Mouse (Mus musculus) heart, postnatal 36 days (tissue): ENCODE results near the gene Yaf2. TPM values are rescaled to one million over a fixed set of nuclear protein-coding genes. Genes with fewer than 3 reads are reported as not detected.

Source experiments
- DNase-seq, 2 experiments: peaks; one replicate each; pipeline ENCODE4 v3.0.0; 2021 to 2022
- intact Hi-C: fragments of 180-260 bp; cut with DNase I; formaldehyde crosslinking; loops from one replicate; pipeline ENCODE4 v1.15.1; 2025
- total RNA-seq, 2 experiments: library from RNA; stranded (reverse); gene quantifications; 2 replicates each; pipeline ENCODE4 v1.2.3; 2021

The Yaf2 gene
- total RNA-seq, 2 experiments from 2014 or later = 22.0 to 22.1 TPM

DNA sequence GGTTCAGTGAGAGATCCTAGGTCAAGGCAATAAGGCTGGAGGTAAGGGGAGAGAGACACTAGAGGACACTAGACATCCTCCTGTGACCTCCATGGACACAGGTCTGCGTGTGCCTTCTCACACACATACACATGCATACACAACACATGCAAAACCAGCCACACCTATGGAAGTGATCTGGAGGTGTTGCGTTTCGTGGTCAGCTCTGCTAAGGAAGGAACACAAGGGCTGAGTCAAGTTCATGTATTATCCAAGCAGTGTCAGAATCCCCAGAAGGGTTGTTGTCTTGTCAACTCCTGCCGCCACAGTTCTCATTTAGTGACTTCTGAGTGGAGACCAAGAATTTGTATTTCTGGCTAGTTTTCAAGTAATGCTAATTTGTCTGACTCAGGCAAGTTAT, 48.4 kb downstream of the Yaf2 start:
- no peak for DNase-seq
- intact Hi-C loops = no loop called here

GRCm38 (mm10) chr15:93287628-93288027, 49.1 kb downstream of the Yaf2 start:
- no peak for DNase-seq
- intact Hi-C loops = no loop called here

GRCm38 (mm10) chr15:93285244-93285643, 51.5 kb downstream of the Yaf2 start:
- DNase-seq = peak in 1 of 2 experiments; percentile 13
- intact Hi-C loops = no loop called here

DNA sequence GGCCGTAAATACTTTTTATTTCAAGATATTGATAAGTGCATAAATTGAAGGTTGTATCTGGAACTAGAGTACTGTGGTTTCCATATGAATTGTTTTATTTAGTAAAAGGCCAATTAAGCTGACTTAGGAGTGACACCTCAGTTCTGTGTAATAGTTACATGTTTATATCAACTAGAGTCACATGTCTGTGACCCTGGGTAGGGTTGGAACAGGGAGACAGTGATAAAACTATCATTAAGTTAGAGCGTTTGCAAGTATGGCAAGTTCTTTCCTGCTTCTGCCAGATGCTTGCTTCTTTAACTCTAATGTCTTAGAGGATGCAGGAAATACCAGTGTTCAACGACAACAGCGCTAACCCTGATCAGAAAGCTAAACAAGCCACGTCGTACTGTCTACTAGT, 52.4 kb downstream of the Yaf2 start:
- intact Hi-C loops = no loop called here
- DNase-seq = no peak

DNA sequence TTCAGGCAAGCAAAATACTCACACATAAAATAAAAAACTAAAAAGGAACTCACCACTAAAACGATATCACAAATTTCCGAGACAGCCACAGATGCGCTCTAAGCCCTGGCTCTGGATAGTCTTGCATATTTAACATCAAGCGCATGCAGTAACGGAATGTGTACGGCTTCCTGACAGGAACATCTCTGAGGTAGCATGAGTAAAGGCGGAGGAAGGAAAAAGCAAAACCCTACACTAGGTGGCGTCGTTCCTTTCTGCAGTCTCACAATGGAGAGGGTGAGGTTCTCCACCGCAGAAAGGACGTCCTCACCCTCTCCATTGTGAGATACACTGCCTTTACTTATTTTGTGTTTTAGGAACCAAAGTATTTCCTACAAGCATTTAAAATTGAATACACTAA, 53.4 kb downstream of the Yaf2 start:
- intact Hi-C loops = no loop called here
- DNase-seq = peak in 1 of 2 experiments; percentile 17

GRCm38 (mm10) chr15:93276276-93276675, 60.5 kb downstream of the Yaf2 start:
- DNase-seq = peak; percentile 11 to 28
- intact Hi-C loops = no loop called here

GRCm38 (mm10) chr15:93275623-93276022, 61.1 kb downstream of the Yaf2 start:
- intact Hi-C loops = loop anchor here (1.0 to 2.0 kb wide), 2 partner anchors 61 to 123 kb away; partner anchors contain the start of genes Pphln1, Yaf2 and Zcrb1

GRCm38 (mm10) chr15:93274679-93275583, 61.8 kb downstream of the Yaf2 start, which contains the start of gene Gxylt1:
Gene Gxylt1 (minus strand): TSS chr15:93275179.
- intact Hi-C loops = loop anchor here (1.0 to 2.0 kb wide), 2 partner anchors 61 to 124 kb away; partner anchors contain the start of genes Pphln1, Yaf2 and Zcrb1
- peak; percentile 100 for DNase-seq

More at GRCm38 (mm10) chr15:93275623-93276022, 61.1 kb downstream of the Yaf2 start:
- no peak for DNase-seq

GRCm38 (mm10) chr15:93273788-93274678, 62.7 kb downstream of the Yaf2 start:
- intact Hi-C loops = loop anchor here (2.0 kb wide), 1 partner anchor 125 kb away; the partner anchor contains the start of genes Pphln1 and Zcrb1
- DNase-seq = no peak

DNA sequence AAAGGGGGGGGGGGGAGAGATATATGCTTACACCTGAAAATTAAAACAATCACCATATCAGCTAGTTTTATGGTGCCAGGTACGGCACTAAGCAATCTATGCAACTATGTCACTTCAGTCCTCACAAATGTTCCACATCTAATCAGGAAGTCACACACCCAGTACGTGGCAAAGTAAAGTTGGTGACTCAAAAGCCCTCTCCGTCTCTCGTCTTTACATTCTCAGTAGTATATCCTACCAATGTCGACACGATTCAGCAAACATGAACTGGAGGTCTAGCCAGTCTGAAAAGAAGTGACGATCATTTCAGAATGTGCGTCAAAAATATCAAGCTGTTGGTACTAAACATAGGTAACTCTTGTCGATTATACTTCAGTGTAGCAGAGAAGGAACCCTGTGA, 63.8 kb downstream of the Yaf2 start:
- intact Hi-C loops = no loop called here
- DNase-seq = no peak

GRCm38 (mm10) chr15:93270289-93270855, 66.4 kb downstream of the Yaf2 start:
- no peak for DNase-seq
- intact Hi-C loops = no loop called here

DNA sequence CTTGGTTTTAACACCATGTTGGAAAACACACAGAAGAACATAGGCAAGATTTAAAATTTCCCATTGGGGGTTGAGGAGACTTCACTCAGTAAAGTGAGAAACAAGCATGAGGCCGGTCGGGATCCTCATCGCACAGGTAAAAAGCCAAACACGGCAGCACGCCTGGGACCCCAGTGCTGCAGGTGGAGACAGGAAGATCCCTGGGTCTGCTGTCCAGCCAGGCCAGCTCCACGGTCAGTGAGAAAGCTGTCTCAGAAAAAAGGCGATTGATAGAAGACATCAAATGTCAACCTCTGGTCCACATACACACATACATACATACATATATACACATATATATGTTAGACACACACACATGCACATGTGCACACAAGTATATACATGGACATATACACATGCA, 67.2 kb downstream of the Yaf2 start:
- intact Hi-C loops = no loop called here
- DNase-seq = no peak

GRCm38 (mm10) chr15:93268001-93268400, 68.7 kb downstream of the Yaf2 start:
- DNase-seq = no peak
- intact Hi-C loops = no loop called here

DNA sequence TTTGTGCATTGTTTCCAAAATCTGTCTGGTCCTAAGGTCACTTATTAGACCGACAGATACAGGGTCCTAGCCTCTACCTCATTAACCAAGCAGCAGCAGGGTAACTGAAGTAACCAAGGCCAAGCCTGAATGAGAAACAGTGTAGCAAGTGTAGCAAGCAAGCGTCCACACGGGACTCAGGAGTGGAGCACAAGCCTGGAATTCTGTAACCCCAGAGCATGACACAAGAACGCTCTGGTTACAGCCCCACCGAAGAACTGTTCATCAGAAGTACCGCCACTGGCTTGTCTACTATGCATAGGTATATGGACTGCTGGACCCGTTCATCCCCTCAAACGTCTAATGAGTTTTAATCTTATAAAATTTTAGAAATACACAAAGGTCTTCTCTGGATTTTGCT, 69.3 kb downstream of the Yaf2 start:
- intact Hi-C loops = no loop called here
- no peak for DNase-seq

- intact Hi-C loops = no loop called here
- DNase-seq = no peak
Measured at GRCm38 (mm10) chr15:93266361-93266760, 70.4 kb downstream of the Yaf2 start.

DNA sequence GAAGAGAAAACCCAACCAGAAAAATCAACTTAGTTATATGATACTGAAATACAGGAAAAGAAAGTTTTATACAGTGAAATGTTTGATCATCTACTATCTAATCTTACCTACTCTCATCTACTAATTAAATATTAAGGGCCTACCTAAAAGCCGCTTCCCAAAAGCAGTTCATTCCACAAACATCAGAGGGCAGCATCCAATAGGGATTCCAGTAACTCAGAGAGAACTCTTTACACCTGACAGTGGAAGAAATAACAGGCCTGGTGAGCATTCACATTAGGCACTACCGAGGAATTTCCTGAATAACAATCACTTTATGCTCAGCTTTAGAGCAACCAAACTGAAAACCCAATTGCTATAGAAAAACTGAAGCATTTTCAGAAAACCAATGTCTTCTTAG, 71.0 kb downstream of the Yaf2 start:
- intact Hi-C loops = loop anchor here (1.0 to 2.0 kb wide), 2 partner anchors 173 to 311 kb away; no protein-coding TSS in a partner anchor
- peak; percentile 61 to 72 for DNase-seq

DNA sequence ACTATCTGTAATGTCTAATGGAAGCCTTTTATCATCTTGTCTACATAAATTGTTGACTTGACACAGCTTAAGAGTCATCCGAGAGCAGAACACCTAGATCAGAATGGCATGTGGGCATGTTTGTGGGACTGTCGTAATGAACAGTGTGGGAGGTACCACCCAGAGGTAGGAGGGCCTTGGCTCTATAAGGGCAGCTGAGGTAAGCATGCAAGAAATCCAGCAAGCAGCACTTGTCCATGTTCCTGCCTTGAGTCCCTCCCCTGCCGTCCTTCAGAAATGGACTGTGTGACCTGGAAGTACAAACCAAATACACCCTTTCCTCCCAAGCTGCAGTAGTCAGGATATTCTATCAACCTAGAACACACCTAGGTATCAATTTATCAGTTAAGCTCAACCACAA, 71.5 kb downstream of the Yaf2 start:
- intact Hi-C loops = loop anchor here (1.0 to 2.0 kb wide), 2 partner anchors 173 to 312 kb away; no protein-coding TSS in a partner anchor
- no peak for DNase-seq

DNA sequence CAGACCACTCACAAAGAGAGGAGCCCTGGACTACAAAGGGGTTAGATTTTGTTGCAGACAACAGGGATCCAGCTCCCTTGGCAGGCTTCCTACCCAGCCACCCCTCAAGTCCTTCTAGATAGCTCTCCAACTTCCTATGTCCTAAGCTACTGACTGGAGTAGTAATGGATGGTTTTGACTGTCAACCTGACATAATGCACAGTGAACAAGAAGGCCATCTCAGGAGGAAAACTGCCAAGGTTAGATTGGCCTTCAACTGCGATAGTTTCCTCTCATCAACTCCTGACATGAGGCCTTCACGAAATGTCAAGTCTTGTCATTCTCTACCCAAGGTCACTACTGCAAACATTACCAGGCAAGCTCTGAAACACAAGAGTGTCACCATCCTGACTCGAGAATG, 72.5 kb downstream of the Yaf2 start:
- DNase-seq = no peak
- intact Hi-C loops = loop anchor here (2.0 to 5.0 kb wide), 2 partner anchors 313 to 948 kb away; no protein-coding TSS in a partner anchor

DNA sequence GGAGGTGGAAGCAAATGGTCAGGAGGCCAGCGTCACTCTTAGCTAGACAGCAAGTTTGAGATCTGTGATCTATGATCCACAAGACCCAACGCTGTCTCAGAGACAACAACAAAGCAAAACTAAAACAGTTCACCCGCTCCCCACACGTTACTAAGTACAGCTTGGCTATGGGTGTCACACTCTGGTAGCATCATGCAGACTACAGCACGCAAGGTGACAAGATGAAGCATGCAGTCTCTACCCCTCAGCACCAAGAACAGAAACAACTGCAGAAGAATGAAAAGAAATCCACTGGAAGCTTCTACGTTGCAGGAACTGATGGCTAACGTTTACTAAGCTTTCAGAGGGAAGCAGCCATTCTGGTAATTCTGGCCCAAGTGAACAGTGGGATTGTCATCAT, 73.2 kb downstream of the Yaf2 start:
- intact Hi-C loops = loop anchor here (5.0 kb wide), 1 partner anchor 949 kb away; no protein-coding TSS in a partner anchor
- DNase-seq = no peak

GRCm38 (mm10) chr15:93262818-93263217, 73.9 kb downstream of the Yaf2 start:
- intact Hi-C loops = loop anchor here (5.0 kb wide), 1 partner anchor 949 kb away; no protein-coding TSS in a partner anchor
- no peak for DNase-seq
